ENCODE assay signal across 8 mouse cellular contexts in the genomic region with DNA sequence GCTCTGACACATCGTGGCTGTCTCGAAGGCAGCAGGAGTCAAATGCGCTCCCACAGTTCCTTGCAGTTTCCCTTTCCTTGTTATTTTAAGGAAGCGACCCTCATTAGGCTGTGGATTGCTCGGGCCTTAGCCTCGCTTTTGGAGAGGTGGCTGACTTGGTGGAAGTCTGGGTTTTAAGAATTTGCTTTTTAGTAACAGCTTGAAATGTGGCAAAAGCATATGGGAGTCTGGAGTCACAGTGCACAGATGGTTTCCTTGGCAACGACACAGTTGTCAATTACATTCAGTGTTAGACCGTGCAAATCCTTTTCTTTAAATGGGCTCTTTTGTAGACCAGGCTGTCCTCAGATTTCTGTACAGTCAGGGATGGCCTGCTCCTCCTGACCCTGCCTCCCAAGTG. TPM values are rescaled to one million over a fixed set of nuclear protein-coding genes. Genes with fewer than 3 reads are reported as not detected.
DNase-seq lines count a peak whose midpoint lies in the region; ATAC-seq lines count a peak whose summit lies in the region.

No protein-coding gene starts in this region.

- 13% methylated on average over 8 of the region's 8 CpGs for WGBS in kidney, embryonic 15.5 days
- 9% methylated on average over 8 of the region's 8 CpGs for WGBS in forebrain, embryonic 16.5 days
- WGBS in liver, embryonic 15.5 days (ENCODE audit: insufficient replicate concordance), result 8% methylated on average over 8 of the region's 8 CpGs

- DNase-seq in kidney, postnatal 36 days, result no peak
- DNase-seq in NIH3T3 (ENCODE audit: low read depth), result peak; percentile 25
- DNase-seq in urinary bladder, adult 18-20 months (ENCODE audit: low spot score in 2 of 2), result no peak
- no peak for DNase-seq in kidney, adult 8-10 months
- DNase-seq in frontal cortex, postnatal 10 days (ENCODE audit: low spot score in 2 of 2), result no peak

- peak overlapping the region; percentile 87 for H3K27ac ChIP-seq in kidney, embryonic 15.5 days
- H3K27ac ChIP-seq in forebrain, embryonic 16.5 days (ENCODE audit: low read length), result peak overlapping the region; percentile 84
- peak overlapping the region; percentile 99 for H3K27ac ChIP-seq in liver, embryonic 15.5 days (replicated peaks)

- H3K27me3 ChIP-seq in kidney, embryonic 15.5 days, result 0 out of 2 replicates have a peak, but pooled peaks cover 2% of the 10 kb centered on the region
- no peaks in the 10 kb centered on the region for H3K27me3 ChIP-seq in forebrain, embryonic 16.5 days (replicated peaks; ENCODE audit: control insufficient read depth, insufficient read depth, low read length)
- peaks cover 19% of the 10 kb centered on the region for H3K27me3 ChIP-seq in liver, embryonic 15.5 days

- H3K9me3 ChIP-seq in kidney, embryonic 15.5 days (replicated peaks), result no peaks in the 10 kb centered on the region
- no peaks in the 10 kb centered on the region for H3K9me3 ChIP-seq in forebrain, embryonic 16.5 days (ENCODE audit: control insufficient read depth, low read length)
- no peaks in the 10 kb centered on the region for H3K9me3 ChIP-seq in liver, embryonic 15.5 days (replicated peaks)

- no peak for ATAC-seq in kidney, embryonic 15.5 days (replicated peaks; ENCODE audit: low FRiP score)
- peak; percentile 40 for ATAC-seq in forebrain, embryonic 16.5 days
- no peak for ATAC-seq in liver, embryonic 15.5 days (ENCODE audit: insufficient read depth)

- H3K36me3 ChIP-seq in kidney, embryonic 15.5 days, result peaks cover 44% of the 10 kb centered on the region
- peaks cover 9% of the 10 kb centered on the region; the same call in 1 of the 2 replicates for H3K36me3 ChIP-seq in forebrain, embryonic 16.5 days (ENCODE audit: control insufficient read depth, insufficient read depth)
- H3K36me3 ChIP-seq in liver, embryonic 15.5 days (replicated peaks), result peaks cover 45% of the 10 kb centered on the region

- peak overlapping the region; percentile 75 for H3K4me3 ChIP-seq in kidney, embryonic 15.5 days (replicated peaks)
- peak overlapping the region; percentile 92 for H3K4me3 ChIP-seq in forebrain, embryonic 16.5 days (replicated peaks; ENCODE audit: low read length)
- peak overlapping the region; percentile 83 for H3K4me3 ChIP-seq in liver, embryonic 15.5 days (replicated peaks)

- H3K4me2 ChIP-seq in kidney, embryonic 15.5 days, result peak overlapping the region; percentile 80
- H3K4me2 ChIP-seq in forebrain, embryonic 16.5 days (ENCODE audit: low read length), result peak overlapping the region; percentile 72
- H3K4me2 ChIP-seq in liver, embryonic 15.5 days, result peak overlapping the region; percentile 85

- peaks cover 13% of the 10 kb centered on the region for H3K4me1 ChIP-seq in kidney, embryonic 15.5 days
- peaks cover 17% of the 10 kb centered on the region for H3K4me1 ChIP-seq in forebrain, embryonic 16.5 days (replicated peaks; ENCODE audit: control insufficient read depth, insufficient read depth, low read length)
- peaks cover 45% of the 10 kb centered on the region for H3K4me1 ChIP-seq in liver, embryonic 15.5 days (replicated peaks)

- H3K9ac ChIP-seq in kidney, embryonic 15.5 days, result peak overlapping the region; percentile 82
- peak overlapping the region; percentile 83 for H3K9ac ChIP-seq in forebrain, embryonic 16.5 days (replicated peaks; ENCODE audit: low read depth, low read length)
- H3K9ac ChIP-seq in liver, embryonic 15.5 days, result peak overlapping the region; percentile 84

RNA-seq across cellular contexts. Expression of a gene that starts 1.0 kb away (rescaled TPM):
- 138 and 145 TPM in 2 replicates for polyA plus RNA-seq in kidney, embryonic 15.5 days (2015; fragmentation: Nextera tagmentation; extraction: Ambion mirVana)
- polyA plus RNA-seq in forebrain, embryonic 16.5 days (2015; fragmentation: Nextera tagmentation; extraction: Ambion mirVana), result 156 TPM in 2 replicates
- 64.0 and 64.7 TPM in 2 replicates for polyA plus RNA-seq in liver, embryonic 15.5 days (2015; fragmentation: Nextera tagmentation; extraction: Ambion mirVana)

RNA-seq across cellular contexts. Expression of a gene that starts 19.4 kb away (rescaled TPM):
- polyA plus RNA-seq in kidney, embryonic 15.5 days (2015; fragmentation: Nextera tagmentation; extraction: Ambion mirVana), result 32.1 and 37.3 TPM in 2 replicates
- 23.3 and 23.4 TPM in 2 replicates for polyA plus RNA-seq in forebrain, embryonic 16.5 days (2015; fragmentation: Nextera tagmentation; extraction: Ambion mirVana)
- 315 and 352 TPM in 2 replicates for polyA plus RNA-seq in liver, embryonic 15.5 days (2015; fragmentation: Nextera tagmentation; extraction: Ambion mirVana)

RNA-seq across cellular contexts. Expression of a gene that starts 23.4 kb away (rescaled TPM):
- 0.08 and 0.09 TPM in 2 replicates for polyA plus RNA-seq in kidney, embryonic 15.5 days (2015; fragmentation: Nextera tagmentation; extraction: Ambion mirVana)
- polyA plus RNA-seq in forebrain, embryonic 16.5 days (2015; fragmentation: Nextera tagmentation; extraction: Ambion mirVana), result 0.68 and 0.75 TPM in 2 replicates
- polyA plus RNA-seq in liver, embryonic 15.5 days (2015; fragmentation: Nextera tagmentation; extraction: Ambion mirVana), result 0.03 TPM in 1 of 2 replicates, not detected in the other
